ENCODE assay signal across 8 mouse cellular contexts in the genomic region with DNA sequence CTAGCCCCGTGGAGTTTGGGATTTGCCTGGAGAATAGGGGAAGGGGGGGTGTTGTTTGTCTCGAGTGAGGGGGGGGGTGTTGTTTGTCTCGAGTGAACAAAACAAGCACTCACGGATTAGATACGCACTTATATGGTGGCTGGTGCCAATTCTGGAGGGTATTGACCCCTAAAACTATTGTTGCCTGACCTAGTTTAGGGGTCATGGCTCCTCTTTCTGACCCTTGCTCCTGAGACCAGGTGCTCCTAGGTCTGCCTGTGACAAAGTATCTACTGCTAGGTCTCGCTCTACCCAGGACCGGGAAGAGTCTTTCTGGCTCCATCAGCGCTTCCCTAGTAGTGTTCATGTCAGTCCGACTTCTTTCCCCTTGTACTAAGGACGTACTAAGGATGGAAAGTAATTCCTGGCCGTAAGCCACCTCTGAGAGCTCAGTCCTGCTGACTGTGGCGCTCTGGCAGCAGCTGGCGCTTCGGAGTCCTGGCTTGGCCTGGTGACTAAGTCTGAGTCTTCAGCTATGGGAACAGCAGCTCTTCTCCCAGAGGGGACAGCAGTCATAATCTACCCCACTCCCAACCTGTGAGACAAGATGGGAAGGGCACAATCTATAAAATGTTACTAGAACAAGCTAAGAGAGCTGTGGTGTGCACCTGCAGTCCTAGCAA. TPM values are rescaled to one million over a fixed set of nuclear protein-coding genes. Genes with fewer than 3 reads are reported as not detected.
A peak's percentile ranks its signal among the peaks of the same experiment; 100 is the strongest.
DNase-seq lines count a peak whose midpoint lies in the region; ATAC-seq and TF ChIP-seq lines count a peak whose summit lies in the region.

No protein-coding gene starts in this region.

- peak; percentile 21; the same call in 1 of the 2 replicates for ATAC-seq in heart, embryonic 15.5 days (replicated peaks; ENCODE audit: insufficient number of reproducible peaks, insufficient read depth, low FRiP score, low read depth)
- no peak for ATAC-seq in kidney, embryonic 15.5 days (replicated peaks; ENCODE audit: low FRiP score)
- ATAC-seq in stomach, postnatal 0 days (ENCODE audit: low FRiP score, low TSS enrichment): no peak

- no peak overlapping the region for H3K9ac ChIP-seq in heart, embryonic 15.5 days
- no peak overlapping the region for H3K9ac ChIP-seq in kidney, embryonic 15.5 days
- H3K9ac ChIP-seq in stomach, postnatal 0 days (ENCODE audit: low read length): peak overlapping the region; percentile 13; the same call in 1 of the 2 replicates

- H3K36me3 ChIP-seq in heart, embryonic 15.5 days: no peaks in the 10 kb centered on the region
- no peaks in the 10 kb centered on the region for H3K36me3 ChIP-seq in kidney, embryonic 15.5 days
- no peaks in the 10 kb centered on the region for H3K36me3 ChIP-seq in stomach, postnatal 0 days (ENCODE audit: control insufficient read depth, insufficient read depth, low read length)

- 0 out of 2 replicates have a peak, but pooled peaks have one; percentile 30 for TF ChIP-seq POLR2A in cortical plate, adult 2 months (IDR thresholded peaks at IDR 0.05; ENCODE audit: extremely low read depth, insufficient read depth, low read length)

- no peak for TF ChIP-seq CTCF in cortical plate, adult 2 months (IDR thresholded peaks at IDR 0.05; ENCODE audit: extremely low read depth, insufficient read depth, low read length)
- no peak for TF ChIP-seq CTCF in stomach, postnatal 0 days (IDR thresholded peaks at IDR 0.05; ENCODE audit: low read depth)

- peak; percentile 86 for DNase-seq in adrenal gland, adult 2 months
- peak; percentile 79 for DNase-seq in lung, postnatal 10 days
- peak; percentile 35 for DNase-seq in stomach, postnatal 0 days (ENCODE audit: low spot score)
- no peak for DNase-seq in cerebellum, adult 18-20 months
- DNase-seq in cerebellum, adult 11-12 months: no peak

- TF ChIP-seq EP300 in stomach, postnatal 0 days (optimal IDR thresholded peaks at IDR 0.05): no peak

- H3K9me3 ChIP-seq in heart, embryonic 15.5 days (replicated peaks): no peaks in the 10 kb centered on the region
- H3K9me3 ChIP-seq in kidney, embryonic 15.5 days (replicated peaks): no peaks in the 10 kb centered on the region
- H3K9me3 ChIP-seq in stomach, postnatal 0 days (ENCODE audit: control insufficient read depth, low read length): no peaks in the 10 kb centered on the region

- peak overlapping the region; percentile 50 for H3K4me3 ChIP-seq in cortical plate, adult 2 months (ENCODE audit: insufficient read depth, low read length)
- H3K4me3 ChIP-seq in heart, embryonic 15.5 days: no peak overlapping the region
- no peak overlapping the region for H3K4me3 ChIP-seq in kidney, embryonic 15.5 days (replicated peaks)
- H3K4me3 ChIP-seq in stomach, postnatal 0 days (ENCODE audit: low read depth, low read length): peak overlapping the region; percentile 64; the same call in 1 of the 2 replicates

- H3K4me1 ChIP-seq in cortical plate, adult 2 months (ENCODE audit: control insufficient read depth, insufficient read depth, low read length): peaks cover 8% of the 10 kb centered on the region
- peaks cover 39% of the 10 kb centered on the region for H3K4me1 ChIP-seq in heart, embryonic 15.5 days (replicated peaks)
- H3K4me1 ChIP-seq in kidney, embryonic 15.5 days: peaks cover 44% of the 10 kb centered on the region
- peaks cover 3% of the 10 kb centered on the region; the same call in 1 of the 2 replicates for H3K4me1 ChIP-seq in stomach, postnatal 0 days (replicated peaks; ENCODE audit: control insufficient read depth, insufficient read depth)

- WGBS in heart, embryonic 15.5 days: 43% methylated on average over 14 of the region's 14 CpGs
- 73% methylated on average over 14 of the region's 14 CpGs for WGBS in kidney, embryonic 15.5 days
- WGBS in stomach, postnatal 0 days: 50% methylated on average over 14 of the region's 14 CpGs

- H3K27me3 ChIP-seq in heart, embryonic 15.5 days: no peaks in the 10 kb centered on the region
- H3K27me3 ChIP-seq in kidney, embryonic 15.5 days: peaks cover 18% of the 10 kb centered on the region
- H3K27me3 ChIP-seq in stomach, postnatal 0 days (ENCODE audit: control insufficient read depth, insufficient read depth, low read length): no peaks in the 10 kb centered on the region

- H3K4me2 ChIP-seq in heart, embryonic 15.5 days: peak overlapping the region; percentile 93
- 0 out of 2 replicates have a peak overlapping the region, but pooled peaks have one; percentile 28 for H3K4me2 ChIP-seq in kidney, embryonic 15.5 days
- peak overlapping the region; percentile 46 for H3K4me2 ChIP-seq in stomach, postnatal 0 days (replicated peaks; ENCODE audit: low read depth)

- peak overlapping the region; percentile 64 for H3K27ac ChIP-seq in cortical plate, adult 2 months (ENCODE audit: insufficient read depth, low read length)
- peak overlapping the region; percentile 69 for H3K27ac ChIP-seq in heart, embryonic 15.5 days
- H3K27ac ChIP-seq in kidney, embryonic 15.5 days: peak overlapping the region; percentile 54; the same call in 1 of the 2 replicates
- H3K27ac ChIP-seq in stomach, postnatal 0 days (replicated peaks): peak overlapping the region; percentile 13; the same call in 1 of the 2 replicates

RNA-seq across cellular contexts. Expression of a gene that starts 2.7 kb away (rescaled TPM):
- total RNA-seq in adrenal gland, adult 2 months (2021): 10 to 100 TPM; 10.8 to 16.6 TPM
- 4.0 and 4.8 TPM in 2 replicates for polyA plus RNA-seq in adrenal gland, adult 2 months (2012; rRNA removed)
- 28.9 and 41.9 TPM in 2 replicates for polyA plus RNA-seq in cortical plate, adult 2 months (2012; rRNA removed)
- polyA plus RNA-seq in heart, embryonic 15.5 days (2015; fragmentation: Nextera tagmentation; extraction: Ambion mirVana): 6.1 and 7.2 TPM in 2 replicates
- polyA plus RNA-seq in kidney, embryonic 15.5 days (2015; fragmentation: Nextera tagmentation; extraction: Ambion mirVana): 3.9 and 4.1 TPM in 2 replicates
- polyA plus RNA-seq in stomach, postnatal 0 days (2015; fragmentation: Nextera tagmentation; extraction: Ambion mirVana): 9.5 and 10.0 TPM in 2 replicates

RNA-seq across cellular contexts. Expression of a gene that starts 41.0 kb away (rescaled TPM):
- total RNA-seq in adrenal gland, adult 2 months (2021): 10 to 100 TPM; 28.7 to 29.8 TPM
- polyA plus RNA-seq in adrenal gland, adult 2 months (2012; rRNA removed): 17.5 and 19.9 TPM in 2 replicates
- 13.0 and 14.2 TPM in 2 replicates for polyA plus RNA-seq in cortical plate, adult 2 months (2012; rRNA removed)
- 45.6 and 46.4 TPM in 2 replicates for polyA plus RNA-seq in heart, embryonic 15.5 days (2015; fragmentation: Nextera tagmentation; extraction: Ambion mirVana)
- 35.5 and 41.1 TPM in 2 replicates for polyA plus RNA-seq in kidney, embryonic 15.5 days (2015; fragmentation: Nextera tagmentation; extraction: Ambion mirVana)
- 18.9 and 20.9 TPM in 2 replicates for polyA plus RNA-seq in stomach, postnatal 0 days (2015; fragmentation: Nextera tagmentation; extraction: Ambion mirVana)

Comparison
In these comparisons a context has a peak if more than half of its experiments do, and no peak if none do; other contexts are left out.
1. DNase-seq: peak in adrenal gland, adult 2 months (single experiment), lung, postnatal 10 days (single experiment) and stomach, postnatal 0 days (single experiment); none in cerebellum, adult 18-20 months (0 of 2) and cerebellum, adult 11-12 months (single experiment).
2. H3K27ac ChIP-seq: peak in every context shown above with its lines; median percentile 69 in heart, embryonic 15.5 days; 64 in cortical plate, adult 2 months; 54 in kidney, embryonic 15.5 days; 13 in stomach, postnatal 0 days.
3. H3K4me3 ChIP-seq: peak in cortical plate, adult 2 months (single experiment) and stomach, postnatal 0 days (single experiment); none in heart, embryonic 15.5 days (single experiment) and kidney, embryonic 15.5 days (single experiment).
4. H3K4me2 ChIP-seq: peak in every context shown above with its lines; median percentile 93 in heart, embryonic 15.5 days; 46 in stomach, postnatal 0 days; 28 in kidney, embryonic 15.5 days.